Mouse (Mus musculus): Measurements from ENCODE around the gene Myog.

DNA sequence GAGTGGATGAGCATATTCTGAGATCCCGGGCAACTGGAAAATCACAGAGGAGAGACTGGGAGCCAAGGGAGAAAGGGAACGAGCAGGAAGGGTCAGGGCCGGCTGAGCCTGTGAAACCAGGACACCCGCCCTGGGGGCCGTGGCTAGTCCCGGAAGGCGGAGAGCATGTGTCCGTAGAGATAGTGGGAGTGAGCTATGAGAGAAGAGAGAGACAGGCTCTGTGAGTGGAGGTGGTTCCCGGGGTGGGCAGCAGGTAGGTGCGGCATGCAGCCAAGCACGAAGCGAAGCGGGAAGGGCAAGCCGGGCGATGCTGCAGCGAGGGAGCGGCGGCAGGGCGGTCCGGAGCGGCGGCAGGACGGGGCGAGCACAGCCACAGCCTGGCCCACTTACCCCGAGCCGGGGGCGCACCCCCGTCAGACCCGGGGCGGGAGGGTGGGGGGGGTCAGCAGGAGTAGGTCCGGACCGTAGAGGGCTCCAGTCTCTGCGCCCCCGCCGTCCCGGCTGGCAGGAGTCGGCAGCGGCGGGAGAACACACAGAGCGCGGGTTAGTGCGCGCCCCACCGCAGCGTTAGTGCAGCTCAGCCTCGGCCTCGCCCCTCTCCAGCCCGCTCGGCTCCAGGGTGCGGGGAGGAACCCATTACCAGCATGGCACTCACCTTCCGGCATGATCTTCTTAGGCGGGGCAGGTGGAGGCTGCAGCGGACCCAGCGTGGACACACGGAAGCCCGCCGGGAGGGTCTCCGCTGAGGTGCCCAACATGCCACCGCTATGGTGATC is 9.0 kb downstream of the Myog start:
- TF ChIP-seq CTCF (IDR thresholded peaks at IDR 0.05; ENCODE audit: control insufficient read depth, insufficient read depth, low read length) = no peak
- no peak for TF ChIP-seq POLR2A (IDR thresholded peaks at IDR 0.05; ENCODE audit: borderline replicate concordance, control insufficient read depth, low read depth, low read length)
